Mouse (Mus musculus) MEL (cell line): ENCODE results near the gene Ch25h. TPM values are rescaled to one million over a fixed set of nuclear protein-coding genes. Genes with fewer than 3 reads are reported as not detected.

Source experiments
- DNase-seq: peaks from one replicate; pipeline ENCODE4 v3.0.0; 2011; ENCODE audit warnings: low read depth, low spot score
- H3K27ac ChIP-seq: 2 replicates; pipeline ENCODE4 v1.5.1; 2012; ENCODE audit warnings: low read depth, mild to moderate bottlenecking, control low read depth, low read length, moderate library complexity; ENCODE audit not compliant: control insufficient read depth
- H3K27me3 ChIP-seq, 2 experiments: fragments of 150-350 bp in 1 of 2; sonication (generic) in 1 of 2; 2 replicates each; pipeline ENCODE4 v1.6.1; 2012; ENCODE audit warnings: low read length in 2 of 2, mild to moderate bottlenecking in 2 of 2, improper control_type of control experiment in 1 of 2, moderate library complexity in 1 of 2; ENCODE audit not compliant: insufficient read depth in 2 of 2, control insufficient read depth in 1 of 2
- H3K36me3 ChIP-seq, 2 experiments: 2 replicates each; pipeline ENCODE4 v1.6.1; 2012 to 2014; ENCODE audit warnings: low read length in 2 of 2, improper control_type of control experiment in 1 of 2, inconsistent platforms in 1 of 2, mild to moderate bottlenecking in 1 of 2; ENCODE audit not compliant: insufficient read depth in 2 of 2, control insufficient read depth in 1 of 2
- H3K4me1 ChIP-seq, 2 experiments: fragments of 150-350 bp in 1 of 2; sonication (generic) in 1 of 2; 2 replicates each; pipeline ENCODE4 v1.6.1; 2012; ENCODE audit warnings: low read length in 2 of 2, improper control_type of control experiment in 1 of 2, mild to moderate bottlenecking in 1 of 2; ENCODE audit not compliant: insufficient read depth in 2 of 2, control insufficient read depth in 1 of 2
- H3K4me3 ChIP-seq, 2 experiments: fragments of 150-350 bp in 1 of 2; sonication (generic) in 1 of 2; 2 replicates each; pipeline ENCODE4 v1.5.1; 2012; ENCODE audit warnings: low read depth in 2 of 2, low read length in 2 of 2, mild to moderate bottlenecking in 2 of 2, moderate library complexity in 2 of 2, control low read depth in 1 of 2, improper control_type of control experiment in 1 of 2; ENCODE audit not compliant: control insufficient read depth in 1 of 2, insufficient read depth in 1 of 2
- H3K79me2 ChIP-seq: 2 replicates; pipeline ENCODE4 v1.6.1; 2012; ENCODE audit warnings: mild to moderate bottlenecking, low read length, moderate library complexity; ENCODE audit not compliant: control insufficient read depth, poor library complexity, insufficient read depth
- H3K9ac ChIP-seq: 2 replicates; pipeline ENCODE4 v1.6.1; 2012; ENCODE audit warnings: low read depth, mild to moderate bottlenecking, control low read depth, low read length, moderate library complexity; ENCODE audit not compliant: control insufficient read depth, poor library complexity, severe bottlenecking
- H3K9me3 ChIP-seq: fragments of 150-350 bp; sonication (generic); replicated peaks from 2 replicates; pipeline ENCODE4 v1.6.1; 2012; ENCODE audit warnings: mild to moderate bottlenecking, low read length, improper control_type of control experiment, moderate library complexity; ENCODE audit not compliant: insufficient read depth
- BHLHE40 ChIP-seq: IDR thresholded peaks from 2 replicates; pipeline ENCODE4 v1.6.1; 2012; ENCODE audit warnings: low read depth, mild to moderate bottlenecking, inconsistent platforms, low read length, improper control_type of control experiment, borderline replicate concordance
- CHD1 ChIP-seq: IDR thresholded peaks from 2 replicates; pipeline ENCODE4 v1.6.1; 2012; ENCODE audit warnings: low read depth, mild to moderate bottlenecking, inconsistent platforms, low read length, improper control_type of control experiment
- CTCF ChIP-seq, 3 experiments: IDR thresholded peaks in 2 of 3; conservative IDR thresholded peaks in 1 of 3; 2 replicates each; pipeline ENCODE4 v1.5.1; 2011 to 2012; ENCODE audit warnings: low read length in 3 of 3, low read depth in 2 of 3, mild to moderate bottlenecking in 2 of 3, improper control_type of control experiment in 1 of 3, inconsistent platforms in 1 of 3, mixed read lengths in 1 of 3, moderate library complexity in 1 of 3; ENCODE audit not compliant: control insufficient read depth in 1 of 3, insufficient read depth in 1 of 3, poor library complexity in 1 of 3, severe bottlenecking in 1 of 3
- ELF1 ChIP-seq: IDR thresholded peaks from 2 replicates; pipeline ENCODE4 v1.6.1; 2014; ENCODE audit warnings: low read depth, mild to moderate bottlenecking, inconsistent platforms, low read length, improper control_type of control experiment, moderate library complexity
- EP300 ChIP-seq, 2 experiments: IDR thresholded peaks; 2 replicates each; pipeline ENCODE4 v1.6.1; 2011; ENCODE audit warnings: improper control_type of control experiment in 2 of 2, low read length in 2 of 2, low read depth in 1 of 2, mild to moderate bottlenecking in 1 of 2
- GATA1 ChIP-seq: IDR thresholded peaks from 2 replicates; pipeline ENCODE4 v1.6.1; 2011; ENCODE audit warnings: low read depth, low read length, improper control_type of control experiment
- MAFK ChIP-seq: IDR thresholded peaks from 2 replicates; pipeline ENCODE4 v1.6.1; 2011; ENCODE audit warnings: low read depth, mild to moderate bottlenecking, low read length, improper control_type of control experiment, borderline replicate concordance
- NELFE ChIP-seq: IDR thresholded peaks from 2 replicates; pipeline ENCODE4 v1.6.1; 2011; ENCODE audit warnings: low read depth, low read length, improper control_type of control experiment
- RAD21 ChIP-seq: IDR thresholded peaks from 2 replicates; pipeline ENCODE4 v1.6.1; 2011; ENCODE audit warnings: mild to moderate bottlenecking, low read depth, low read length, improper control_type of control experiment
- SMC3 ChIP-seq: IDR thresholded peaks from 2 replicates; pipeline ENCODE4 v1.6.1; 2011; ENCODE audit warnings: low read depth, low read length, improper control_type of control experiment
- USF2 ChIP-seq, 2 experiments: IDR thresholded peaks; 2 replicates each; pipeline ENCODE4 v1.6.1; 2011 to 2012; ENCODE audit warnings: improper control_type of control experiment in 2 of 2, low read length in 2 of 2, borderline replicate concordance in 1 of 2, inconsistent platforms in 1 of 2, low read depth in 1 of 2, mild to moderate bottlenecking in 1 of 2; ENCODE audit not compliant: insufficient read depth in 1 of 2
- ZC3H11A ChIP-seq: IDR thresholded peaks from 2 replicates; pipeline ENCODE4 v1.6.1; 2012; ENCODE audit warnings: low read depth, mild to moderate bottlenecking, inconsistent platforms, low read length, improper control_type of control experiment
- ZKSCAN1 ChIP-seq: IDR thresholded peaks from 2 replicates; pipeline ENCODE4 v1.6.1; 2012; ENCODE audit warnings: low read depth, mild to moderate bottlenecking, inconsistent platforms, low read length, improper control_type of control experiment, moderate library complexity
- polyA plus RNA-seq, 2 experiments: library from polyadenylated mRNA; stranded (reverse) in 1 of 2; unstranded in 1 of 2; fragments of >175 nt in 1 of 2; fragments of >200 nt in 1 of 2; gene quantifications; 2 replicates each; pipeline versions ENCODE4 v1.2.1 to v1.2.4; 2012; ENCODE audit warnings: low replicate concordance in 2 of 2, low read depth in 1 of 2; ENCODE audit not compliant: insufficient read length in 2 of 2, insufficient read depth in 1 of 2, missing spikeins in 1 of 2
- total RNA-seq: library from RNA; depleted of rRNA; stranded (reverse); fragments of 300-350 nt; gene quantifications from 2 replicates; pipeline ENCODE4 v1.2.3, GENCODE M21; 2012

Gene Ch25h
- total and polyA plus RNA-seq, 3 experiments = not detected

- peak; percentile 78 for TF ChIP-seq GATA1
- TF ChIP-seq SMC3 = peak; percentile 87
- no peak for TF ChIP-seq USF2 (IDR thresholded peaks at IDR 0.05; ENCODE audit: borderline replicate concordance in 1 of 2, insufficient read depth in 1 of 2, low read depth in 1 of 2, low read length in 2 of 2)
- peak; percentile 73 for TF ChIP-seq RAD21
- no peak for TF ChIP-seq ELF1
- TF ChIP-seq CTCF (IDR thresholded peaks at IDR 0.05 in 2 of 3, conservative IDR thresholded peaks at IDR 0.05 in 1 of 3; ENCODE audit: control insufficient read depth in 1 of 3, insufficient read depth in 1 of 3, low read depth in 2 of 3, low read length in 3 of 3, poor library complexity in 1 of 3, severe bottlenecking in 1 of 3) = peak; percentile 37 to 80 (median 50); a peak in 5 of 6 replicates
- peak; percentile 77 for TF ChIP-seq ZC3H11A
- Histone ChIP-seq H3K4me3 (no peak overlapping the region), H3K27ac (no peak overlapping the region), H3K9me3 (no peaks in the 10 kb centered on the region), H3K4me1 (no peaks in the 10 kb centered on the region), H3K9ac (no peak overlapping the region), H3K36me3 (no peaks in the 10 kb centered on the region), H3K79me2 (no peaks in the 10 kb centered on the region), H3K27me3 (peaks cover 0 to 4% of the 10 kb centered on the region in 2 experiments; a peak in 2 of 4 replicates)
- DNase-seq = peak; percentile 72
These were observed 8.6 kb upstream of the Ch25h start for GRCm38 (mm10) chr19:34483547-34483946.

DNA sequence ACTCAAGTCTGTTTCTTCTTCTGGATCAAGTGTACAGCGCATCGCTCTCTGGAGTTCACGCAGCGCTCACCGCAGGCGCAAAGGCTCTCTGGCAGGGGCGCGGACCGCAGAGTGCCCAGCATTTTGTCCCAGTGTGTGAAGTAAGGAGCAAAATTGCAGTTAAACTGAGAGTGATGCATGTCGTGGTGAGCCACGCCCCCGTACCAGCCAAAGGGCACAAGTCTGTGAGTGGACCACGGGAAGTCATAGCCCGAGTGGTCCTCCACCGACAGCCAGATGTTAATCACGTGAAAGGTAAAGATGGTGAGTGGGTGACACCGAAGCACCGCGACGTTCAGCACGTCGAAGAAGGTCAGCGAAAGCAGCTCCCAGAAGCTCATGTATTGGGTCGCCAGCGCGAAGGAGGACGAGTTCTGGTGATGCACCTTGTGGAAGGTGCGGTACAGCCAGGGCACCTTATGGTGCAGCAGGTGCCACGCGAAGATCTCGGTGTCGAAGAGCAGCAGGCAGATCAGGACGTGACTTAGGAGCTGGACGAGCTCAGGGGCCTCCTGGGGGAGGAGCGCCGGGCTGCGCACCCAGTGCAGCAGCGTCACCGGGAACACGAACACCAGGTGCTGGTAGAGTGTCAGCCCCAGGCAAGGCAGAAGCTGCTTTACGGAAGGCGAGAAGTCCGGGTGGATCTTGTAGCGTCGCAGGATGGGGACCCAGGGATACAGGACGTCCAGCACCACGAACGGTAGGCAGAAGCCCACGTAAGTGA, 555 bp downstream of the Ch25h start:
- Histone ChIP-seq H3K79me2 (no peaks in the 10 kb centered on the region), H3K36me3 (no peaks in the 10 kb centered on the region), H3K9ac (no peak overlapping the region), H3K9me3 (no peaks in the 10 kb centered on the region), H3K4me1 (peaks cover 0 to 3% of the 10 kb centered on the region in 2 experiments; a peak in 1 of 4 replicates), H3K27ac (no peak overlapping the region), H3K27me3 (peaks cover 3 to 4% of the 10 kb centered on the region in 2 experiments), H3K4me3 (no peak overlapping the region)
- DNase-seq = no peak
- TF ChIP-seq NELFE = no peak
- TF ChIP-seq CHD1 = no peak
- TF ChIP-seq ZKSCAN1 = no peak

- peak; percentile 51; the same call in 1 of the 2 replicates for TF ChIP-seq MAFK
- peak in 1 of 2 experiments; percentile 29; a peak in 1 of 4 replicates for TF ChIP-seq EP300 (IDR thresholded peaks at IDR 0.05; ENCODE audit: low read depth in 1 of 2, low read length in 2 of 2)
- TF ChIP-seq BHLHE40 = no peak
- Histone ChIP-seq H3K4me1 (peaks cover 0 to 3% of the 10 kb centered on the region in 2 experiments; a peak in 1 of 4 replicates), H3K4me3 (no peak overlapping the region), H3K36me3 (no peaks in the 10 kb centered on the region), H3K9ac (no peak overlapping the region), H3K79me2 (no peaks in the 10 kb centered on the region), H3K27ac (no peak overlapping the region), H3K9me3 (no peaks in the 10 kb centered on the region), H3K27me3 (peaks cover 2 to 6% of the 10 kb centered on the region in 2 experiments)
- DNase-seq = peak; percentile 17
These were observed 3.3 kb downstream of the Ch25h start for GRCm38 (mm10) chr19:34471703-34472102.
